Mouse (Mus musculus) cortical plate, adult 2 months (tissue): ENCODE measurements around the gene Pla2g5.

Source experiments
- CTCF ChIP-seq: fragments of 200-500 bp; IDR thresholded peaks from 2 replicates; pipeline ENCODE4 v1.5.1; 2011; ENCODE audit warnings: mild to moderate bottlenecking, control low read depth, low read length; ENCODE audit not compliant: insufficient read depth; ENCODE audit errors: extremely low read depth
- POLR2A ChIP-seq: fragments of 200-500 bp; IDR thresholded peaks from 2 replicates; pipeline ENCODE4 v1.6.1; 2011; ENCODE audit warnings: mild to moderate bottlenecking, low read length, control low read depth; ENCODE audit not compliant: insufficient read depth; ENCODE audit errors: extremely low read depth

- TF ChIP-seq CTCF, result no peak
- TF ChIP-seq POLR2A, result no peak
These were observed 12.7 kb upstream of the Pla2g5 start for GRCm38 (mm10) chr4:138875986-138876385.
